18 mouse cellular contexts compared by ENCODE assay signal in genomic region chr4:14298110-14298509, GRCm38 (mm10).
DNase-seq lines count a peak whose midpoint lies in the region; ATAC-seq and TF ChIP-seq lines count a peak whose summit lies in the region.
"Had no signal": no experiment of that assay in that cellular context is flagged by ENCODE, and none has a peak within 500 bp of the region (broad histone marks: within the 10 kb centered on the region; RNA-seq: fewer than 3 reads in every experiment).

No protein-coding gene starts in this region.

- H3K4me1 ChIP-seq in hindbrain, embryonic 14.5 days (replicated peaks; ENCODE audit: control insufficient read depth, insufficient read depth, low read length) = no peaks in the 10 kb centered on the region; the same call in 1 of the 2 replicates
- no peaks in the 10 kb centered on the region for H3K4me1 ChIP-seq in hindbrain, embryonic 11.5 days (replicated peaks; ENCODE audit: control insufficient read depth, insufficient read depth, low read length)
- H3K4me1 ChIP-seq in limb, embryonic 13.5 days = peaks cover 8% of the 10 kb centered on the region
- H3K4me1 ChIP-seq: heart, embryonic 15.5 days; liver, embryonic 12.5 days had no signal

- TF ChIP-seq POLR2A in brain, embryonic 14.5 days (IDR thresholded peaks at IDR 0.05; ENCODE audit: borderline replicate concordance, extremely low read depth, insufficient read depth, insufficient read length, poor library complexity, severe bottlenecking) = no peak

- no peak overlapping the region for H3K27ac ChIP-seq in hindbrain, embryonic 14.5 days
- H3K27ac ChIP-seq in hindbrain, embryonic 11.5 days (ENCODE audit: low read depth, low read length) = no peak overlapping the region
- H3K27ac ChIP-seq in limb, embryonic 13.5 days = no peak overlapping the region
- H3K27ac ChIP-seq: embryonic facial prominence, embryonic 15.5 days; heart, embryonic 15.5 days; liver, embryonic 12.5 days; stomach, postnatal 0 days had no signal

- peak overlapping the region; percentile 6; the same call in 1 of the 2 replicates for H3K4me2 ChIP-seq in hindbrain, embryonic 14.5 days (replicated peaks)
- H3K4me2 ChIP-seq in hindbrain, embryonic 11.5 days (replicated peaks; ENCODE audit: low read depth, low read length) = no peak overlapping the region
- H3K4me2 ChIP-seq in limb, embryonic 13.5 days (replicated peaks) = peak overlapping the region; percentile 44
- H3K4me2 ChIP-seq: embryonic facial prominence, embryonic 15.5 days; heart, embryonic 15.5 days; liver, embryonic 12.5 days had no signal

- peak; percentile 2 for DNase-seq in cerebellum, adult 9-11 months
- DNase-seq in cerebellum, adult 18-20 months = no peak
- DNase-seq in hindbrain, embryonic 14.5 days (ENCODE audit: low spot score) = no peak
- DNase-seq in hindbrain, embryonic 11.5 days (ENCODE audit: low spot score) = no peak
- DNase-seq in brain, embryonic 14.5 days (ENCODE audit: low read depth) = peak; percentile 42
- DNase-seq in heart, postnatal 10 days = no peak
- DNase-seq: adrenal gland, postnatal 10 days; gastrocnemius, postnatal 14 days; kidney, adult 11 months; lung, adult 2 months had no signal

- intact Hi-C loops in heart, postnatal 10 days (cut with DNase I) = no loop called here

- H3K9ac ChIP-seq in hindbrain, embryonic 14.5 days = no peak overlapping the region
- H3K9ac ChIP-seq in hindbrain, embryonic 11.5 days (ENCODE audit: low read depth, low read length) = no peak overlapping the region
- no peak overlapping the region for H3K9ac ChIP-seq in limb, embryonic 13.5 days
- H3K9ac ChIP-seq: embryonic facial prominence, embryonic 15.5 days; heart, embryonic 15.5 days; liver, embryonic 12.5 days had no signal

- no peaks in the 10 kb centered on the region for H3K27me3 ChIP-seq in hindbrain, embryonic 14.5 days (ENCODE audit: control insufficient read depth, insufficient read depth, low read length)
- H3K27me3 ChIP-seq in hindbrain, embryonic 11.5 days (ENCODE audit: control insufficient read depth, insufficient read depth, low read length) = no peaks in the 10 kb centered on the region
- no peaks in the 10 kb centered on the region for H3K27me3 ChIP-seq in limb, embryonic 13.5 days
- H3K27me3 ChIP-seq: embryonic facial prominence, embryonic 15.5 days; heart, embryonic 15.5 days; liver, embryonic 12.5 days had no signal

- TF ChIP-seq CTCF in brain, embryonic 14.5 days (IDR thresholded peaks at IDR 0.05; ENCODE audit: borderline replicate concordance, extremely low read depth, insufficient read depth, insufficient read length) = no peak

- no peaks in the 10 kb centered on the region for H3K9me3 ChIP-seq in hindbrain, embryonic 14.5 days (ENCODE audit: control insufficient read depth, low read length)
- no peaks in the 10 kb centered on the region for H3K9me3 ChIP-seq in hindbrain, embryonic 11.5 days (ENCODE audit: control insufficient read depth, low read length)
- no peaks in the 10 kb centered on the region for H3K9me3 ChIP-seq in limb, embryonic 13.5 days
- H3K9me3 ChIP-seq: embryonic facial prominence, embryonic 15.5 days; G1E; heart, embryonic 15.5 days; liver, embryonic 12.5 days had no signal

- H3K36me3 ChIP-seq in hindbrain, embryonic 14.5 days (replicated peaks; ENCODE audit: control insufficient read depth, insufficient read depth) = no peaks in the 10 kb centered on the region
- no peaks in the 10 kb centered on the region for H3K36me3 ChIP-seq in hindbrain, embryonic 11.5 days (ENCODE audit: control insufficient read depth, insufficient read depth, low read length)
- no peaks in the 10 kb centered on the region for H3K36me3 ChIP-seq in limb, embryonic 13.5 days
- H3K36me3 ChIP-seq: embryonic facial prominence, embryonic 15.5 days; G1E; heart, embryonic 15.5 days; liver, embryonic 12.5 days had no signal

- ATAC-seq in hindbrain, embryonic 14.5 days (ENCODE audit: low FRiP score) = no peak
- ATAC-seq in hindbrain, embryonic 11.5 days (ENCODE audit: low FRiP score) = no peak
- peak; percentile 59; the same call in 1 of the 2 replicates for ATAC-seq in limb, embryonic 13.5 days (ENCODE audit: low FRiP score, low read depth)
- no peak for ATAC-seq in monocyte, adult 5-6 weeks (replicated peaks; ENCODE audit: insufficient number of reproducible peaks, low FRiP score, low TSS enrichment, poor library complexity, severe bottlenecking)
- ATAC-seq: activated CD4-positive, CD25-positive, alpha-beta regulatory T cell, adult 4 months; liver, embryonic 12.5 days had no signal

- no peak overlapping the region for H3K4me3 ChIP-seq in hindbrain, embryonic 14.5 days (replicated peaks; ENCODE audit: low read length)
- no peak overlapping the region for H3K4me3 ChIP-seq in hindbrain, embryonic 11.5 days (ENCODE audit: low read depth, low read length)
- H3K4me3 ChIP-seq in limb, embryonic 13.5 days = no peak overlapping the region
- H3K4me3 ChIP-seq: embryonic facial prominence, embryonic 15.5 days; heart, embryonic 15.5 days; liver, embryonic 12.5 days had no signal

- 40% methylated on average over 8 of the region's 8 CpGs for WGBS in hindbrain, embryonic 14.5 days
- 44% methylated on average over 8 of the region's 8 CpGs for WGBS in hindbrain, embryonic 11.5 days
- WGBS in limb, embryonic 13.5 days = 14% methylated on average over 8 of the region's 8 CpGs

Comparison
In these comparisons a context has a peak if more than half of its experiments do, and no peak if none do; other contexts are left out.
1. DNase-seq: peak in cerebellum, adult 9-11 months (single experiment) and brain, embryonic 14.5 days (single experiment); none in cerebellum, adult 18-20 months (0 of 2), hindbrain, embryonic 14.5 days (single experiment), hindbrain, embryonic 11.5 days (single experiment) and heart, postnatal 10 days (0 of 2).